Mouse (Mus musculus) hematopoietic stem cell, adult 5-6 weeks (primary cell): Measurements from ENCODE around the gene BC005624. TPM values are rescaled to one million over a fixed set of nuclear protein-coding genes. Genes with fewer than 3 reads are reported as not detected.
"Not testable (repeated sequence)": the region's sequence is repeated elsewhere in the genome, so short reads cannot be mapped to it uniquely, and the experiment has no call there.

Experiments
- ATAC-seq, 2 experiments: fragments of 125-278 bp in 1 of 2; replicated peaks in 1 of 2; 2 replicates each; pipeline ENCODE4 v1.8.0; 2016 to 2017; ENCODE audit warnings: inconsistent platforms in 2 of 2, mild to moderate bottlenecking in 2 of 2, moderate number of reproducible peaks in 2 of 2, low read depth in 1 of 2, moderate TSS enrichment in 1 of 2; ENCODE audit not compliant: low FRiP score in 2 of 2, poor library complexity in 2 of 2, severe bottlenecking in 2 of 2, insufficient read depth in 1 of 2, low TSS enrichment in 1 of 2
- total RNA-seq: library from RNA; stranded (forward); fragments of 172-1452, 232-1000 nt; gene quantifications from 2 replicates; pipeline ENCODE4 v1.2.3, GENCODE M21; 2017

Gene BC005624
- total RNA-seq, 1 experiment from 2014 or later = 76.0 TPM

- no peak for ATAC-seq
Measured at GRCm38 (mm10) chr2:30994853-30995252, 12.9 kb upstream of the BC005624 start.

GRCm38 (mm10) chr2:30990221-30990620 is 8.2 kb upstream of the BC005624 start:
- ATAC-seq = no peak

- ATAC-seq = no peak
Measured at GRCm38 (mm10) chr2:30985111-30986020, 3.4 kb upstream of the BC005624 start.

GRCm38 (mm10) chr2:30983024-30983423 is 1.0 kb upstream of the BC005624 start:
- ATAC-seq = no peak

GRCm38 (mm10) chr2:30967352-30968327 is 14.4 kb downstream of the BC005624 start, which contains the start of gene Tor1a:
Gene Tor1a, minus strand, starts transcription at chr2:30967933.
- ATAC-seq = peak; percentile 79 to 82

- ATAC-seq = peak; percentile 39 to 51
Measured at GRCm38 (mm10) chr2:30966826-30967225, 15.2 kb downstream of the BC005624 start.

GRCm38 (mm10) chr2:30965627-30966026 is 16.4 kb downstream of the BC005624 start:
- peak in 1 of 2 experiments; percentile 56; a peak in 1 of 4 replicates for ATAC-seq

GRCm38 (mm10) chr2:30962570-30963254 is 19.3 kb downstream of the BC005624 start:
- ATAC-seq = no peak

- no peak for ATAC-seq
Measured at GRCm38 (mm10) chr2:30959856-30960255, 22.1 kb downstream of the BC005624 start.

- ATAC-seq = no peak
Measured at GRCm38 (mm10) chr2:30958726-30959125, 23.3 kb downstream of the BC005624 start.

- ATAC-seq = no peak
Measured at GRCm38 (mm10) chr2:30957511-30957910, 24.5 kb downstream of the BC005624 start.

- peak; percentile 13 to 28; a peak in 1 of 4 replicates for ATAC-seq
Measured at GRCm38 (mm10) chr2:30954797-30955196, 27.2 kb downstream of the BC005624 start.

GRCm38 (mm10) chr2:30952824-30953490 is 29.0 kb downstream of the BC005624 start, which contains the start of gene Tor1b:
Gene Tor1b, plus strand, starts transcription at chr2:30952959.
- ATAC-seq = peak; percentile 87 to 92

- no peak for ATAC-seq
Measured at GRCm38 (mm10) chr2:30952457-30952823, 29.6 kb downstream of the BC005624 start.

- ATAC-seq = peak; percentile 93 to 97
Measured at GRCm38 (mm10) chr2:30942603-30943011, 39.4 kb downstream of the BC005624 start.

GRCm38 (mm10) chr2:30942116-30942515 is 39.9 kb downstream of the BC005624 start:
- ATAC-seq = not testable (repeated sequence)

GRCm38 (mm10) chr2:30941586-30941985 is 40.4 kb downstream of the BC005624 start:
- ATAC-seq = no peak
